Mouse (Mus musculus): ENCODE measurements around the gene Dlk1.
A peak's percentile ranks its signal among the peaks of the same experiment; 100 is the strongest.

Dlk1 gene

GRCm38 (mm10) chr12:109452592-109452991 lies at the start of gene Dlk1:
Gene Dlk1 (plus strand): TSS chr12:109452823.
- DNase-seq, result no peak

GRCm38 (mm10) chr12:109402943-109403342 lies 49.7 kb upstream of the Dlk1 start:
- DNase-seq, result no peak

GRCm38 (mm10) chr12:109403752-109404151 lies 48.9 kb upstream of the Dlk1 start:
- no peak for DNase-seq

- no peak for DNase-seq
These were observed 46.6 kb upstream of the Dlk1 start for GRCm38 (mm10) chr12:109406018-109406417.

- no peak for DNase-seq
These were observed 41.9 kb upstream of the Dlk1 start for GRCm38 (mm10) chr12:109410723-109411122.

- DNase-seq, result no peak
These were observed 41.2 kb upstream of the Dlk1 start for GRCm38 (mm10) chr12:109411172-109412070.

GRCm38 (mm10) chr12:109412071-109412440 lies 40.6 kb upstream of the Dlk1 start:
- no peak for DNase-seq

GRCm38 (mm10) chr12:109412675-109413074 lies 39.9 kb upstream of the Dlk1 start:
- DNase-seq, result no peak

GRCm38 (mm10) chr12:109413321-109413720 lies 39.3 kb upstream of the Dlk1 start:
- no peak for DNase-seq

- DNase-seq, result no peak
These were observed 35.9 kb upstream of the Dlk1 start for GRCm38 (mm10) chr12:109416681-109417080.

GRCm38 (mm10) chr12:109417476-109418201 lies 35.0 kb upstream of the Dlk1 start:
- no peak for DNase-seq

- no peak for DNase-seq
These were observed 32.6 kb upstream of the Dlk1 start for GRCm38 (mm10) chr12:109420006-109420405.

- no peak for DNase-seq
These were observed 29.5 kb upstream of the Dlk1 start for GRCm38 (mm10) chr12:109423163-109423562.

- DNase-seq, result no peak
These were observed 28.8 kb upstream of the Dlk1 start for GRCm38 (mm10) chr12:109423716-109424429.

- DNase-seq, result no peak
These were observed 27.8 kb upstream of the Dlk1 start for GRCm38 (mm10) chr12:109424753-109425332.

GRCm38 (mm10) chr12:109425982-109426381 lies 26.6 kb upstream of the Dlk1 start:
- DNase-seq, result no peak

GRCm38 (mm10) chr12:109432475-109433130 lies 20.0 kb upstream of the Dlk1 start:
- DNase-seq, result no peak

- DNase-seq, result peak; percentile 47
These were observed 16.2 kb upstream of the Dlk1 start for GRCm38 (mm10) chr12:109436367-109436807.

GRCm38 (mm10) chr12:109436852-109437251 lies 15.8 kb upstream of the Dlk1 start:
- DNase-seq, result peak; percentile 24

- DNase-seq, result peak; percentile 95
These were observed 14.9 kb upstream of the Dlk1 start for GRCm38 (mm10) chr12:109437559-109438350.

GRCm38 (mm10) chr12:109438383-109438782 lies 14.2 kb upstream of the Dlk1 start:
- peak; percentile 28 for DNase-seq

Data from thymus, postnatal 14 days (tissue).